Mouse (Mus musculus) spleen, postnatal 36 days (tissue): ENCODE results near the gene Ankrd31.
A peak's percentile ranks its signal among the peaks of the same experiment; 100 is the strongest.
"Not testable (repeated sequence)": the region's sequence is repeated elsewhere in the genome, so short reads cannot be mapped to it uniquely, and the experiment has no call there.

ENCODE experiments used
- DNase-seq, 2 experiments: peaks; one replicate each; pipeline ENCODE4 v3.0.0; 2022; ENCODE audit warnings: low spot score in 2 of 2, mixed read lengths in 1 of 2

The Ankrd31 gene

DNA sequence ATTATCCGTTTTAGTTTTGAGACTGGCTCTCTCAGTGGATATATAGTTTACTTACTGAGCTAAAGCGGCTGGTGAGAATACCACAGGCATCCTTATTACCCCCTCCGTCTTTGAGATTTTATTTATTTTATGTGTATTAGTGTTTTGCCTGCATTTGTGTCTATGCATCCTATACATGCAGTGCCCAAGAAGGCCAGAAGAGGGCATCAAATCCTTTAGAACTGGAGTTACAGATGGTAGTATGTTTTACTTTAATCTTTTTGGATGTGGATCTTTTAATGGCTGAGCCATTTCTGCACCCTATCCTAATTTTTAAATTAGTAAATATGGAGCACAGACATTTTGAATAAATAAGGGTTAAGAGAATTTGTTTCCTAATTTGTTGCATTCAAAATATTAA, 107.1 kb downstream of the Ankrd31 start:
- DNase-seq = peak; percentile 2 to 10

DNA sequence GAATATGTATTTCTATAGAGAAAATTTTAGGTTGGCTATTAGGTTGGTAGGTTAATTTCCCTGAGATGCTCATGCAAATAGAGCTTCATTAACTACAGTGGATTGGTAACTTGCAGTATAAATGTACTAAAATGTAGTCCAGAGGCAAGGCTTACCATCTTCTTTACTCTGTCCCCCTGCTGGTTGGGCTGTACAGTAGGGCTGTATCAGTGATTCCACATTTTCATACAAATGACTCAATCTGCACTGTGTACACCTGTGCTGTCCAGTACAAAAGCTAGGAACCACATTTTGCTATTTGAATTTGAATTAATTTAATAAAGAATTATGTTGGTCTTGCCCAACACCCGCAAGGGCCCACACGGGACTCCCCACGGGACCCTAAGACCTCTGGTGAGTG, 111.1 kb downstream of the Ankrd31 start:
- DNase-seq = no peak

DNA sequence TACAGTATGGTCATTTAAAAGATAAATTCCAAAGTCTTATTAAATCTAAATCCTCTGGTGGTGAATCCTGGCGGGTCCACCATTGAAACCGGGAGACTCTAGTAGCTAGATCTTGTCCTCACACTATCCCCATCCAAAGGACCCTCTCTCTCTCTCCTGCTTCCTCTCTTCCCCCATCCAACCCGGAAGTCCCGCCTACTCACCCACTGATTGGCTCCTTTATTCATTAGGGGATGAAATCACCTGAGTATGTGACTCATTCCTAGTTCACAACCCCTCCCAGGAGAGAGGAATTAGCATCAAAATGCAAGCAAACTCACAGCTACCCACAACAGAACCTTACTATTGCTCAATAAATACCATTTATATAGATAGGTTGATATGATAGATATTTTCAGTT, 122.7 kb downstream of the Ankrd31 start:
- no peak for DNase-seq

- no peak for DNase-seq
These were observed 126.0 kb downstream of the Ankrd31 start for GRCm38 (mm10) chr13:96874071-96874470.

DNA sequence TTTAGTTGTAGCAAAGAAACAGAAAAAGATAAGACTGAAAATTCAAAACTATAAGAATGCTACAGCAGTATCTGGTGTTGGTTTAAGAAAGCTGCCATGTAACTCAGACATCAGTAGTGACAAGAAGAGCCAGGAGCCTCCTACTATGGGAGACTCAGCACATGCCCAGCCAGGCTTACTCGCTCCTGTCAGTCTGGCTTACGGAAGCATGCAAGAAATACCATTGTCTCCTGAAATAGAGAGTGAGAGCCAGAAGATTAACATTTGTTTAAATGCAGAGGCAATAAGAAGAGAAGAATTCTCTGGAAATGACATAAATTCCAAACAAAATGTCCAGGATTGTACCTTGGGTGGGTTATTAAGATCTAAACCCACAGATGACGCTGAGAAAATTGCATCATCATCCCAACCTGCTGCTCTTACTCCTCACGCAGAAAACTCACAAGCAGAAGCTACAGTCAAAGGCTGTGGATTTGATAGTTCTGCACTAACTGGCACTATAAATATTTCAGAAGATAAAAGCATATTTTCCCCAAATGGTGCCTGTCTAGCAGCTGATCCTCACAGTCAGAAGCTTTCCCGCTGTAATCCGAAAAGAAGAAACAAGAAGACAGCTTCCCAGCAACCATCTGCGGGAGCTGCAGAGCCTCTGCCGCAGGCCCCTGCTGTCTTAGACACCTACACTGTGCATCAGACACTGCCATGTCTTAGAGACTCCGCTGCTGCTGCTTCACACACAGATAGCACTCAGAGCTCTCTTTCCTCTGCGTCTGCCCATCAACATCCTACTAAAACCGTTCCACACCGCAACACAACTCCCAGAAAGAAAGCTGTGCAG, 130.4 kb downstream of the Ankrd31 start:
- DNase-seq = no peak

DNA sequence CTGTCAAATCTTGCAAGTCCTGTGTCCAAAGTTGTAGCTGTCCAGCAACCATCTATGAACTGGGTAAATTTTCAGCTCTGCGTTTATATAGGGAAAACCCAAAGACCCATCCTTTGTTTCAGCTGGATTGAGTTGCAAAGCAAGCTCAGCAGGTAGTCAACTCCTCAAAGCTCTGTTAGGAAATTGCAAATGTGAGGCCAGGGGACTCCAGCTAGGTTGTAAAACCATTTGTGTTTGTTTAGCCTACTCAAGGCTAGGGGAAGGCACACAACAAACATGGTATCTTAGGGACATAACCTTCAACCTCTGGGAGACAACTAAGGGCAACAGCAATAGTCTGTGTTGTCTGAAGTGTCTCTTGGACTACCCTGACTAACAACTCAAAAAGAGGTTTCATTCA, 136.5 kb downstream of the Ankrd31 start:
- no peak for DNase-seq

GRCm38 (mm10) chr13:96889985-96890384, 141.9 kb downstream of the Ankrd31 start:
- DNase-seq = no peak

- DNase-seq = no peak
These were observed 147.1 kb downstream of the Ankrd31 start for GRCm38 (mm10) chr13:96895144-96895543.

- no peak for DNase-seq
These were observed 158.6 kb downstream of the Ankrd31 start for GRCm38 (mm10) chr13:96906717-96907116.

GRCm38 (mm10) chr13:96911202-96911601, 163.1 kb downstream of the Ankrd31 start:
- no peak for DNase-seq

- DNase-seq = not testable (repeated sequence)
These were observed 175.1 kb downstream of the Ankrd31 start for GRCm38 (mm10) chr13:96923134-96923533.

DNA sequence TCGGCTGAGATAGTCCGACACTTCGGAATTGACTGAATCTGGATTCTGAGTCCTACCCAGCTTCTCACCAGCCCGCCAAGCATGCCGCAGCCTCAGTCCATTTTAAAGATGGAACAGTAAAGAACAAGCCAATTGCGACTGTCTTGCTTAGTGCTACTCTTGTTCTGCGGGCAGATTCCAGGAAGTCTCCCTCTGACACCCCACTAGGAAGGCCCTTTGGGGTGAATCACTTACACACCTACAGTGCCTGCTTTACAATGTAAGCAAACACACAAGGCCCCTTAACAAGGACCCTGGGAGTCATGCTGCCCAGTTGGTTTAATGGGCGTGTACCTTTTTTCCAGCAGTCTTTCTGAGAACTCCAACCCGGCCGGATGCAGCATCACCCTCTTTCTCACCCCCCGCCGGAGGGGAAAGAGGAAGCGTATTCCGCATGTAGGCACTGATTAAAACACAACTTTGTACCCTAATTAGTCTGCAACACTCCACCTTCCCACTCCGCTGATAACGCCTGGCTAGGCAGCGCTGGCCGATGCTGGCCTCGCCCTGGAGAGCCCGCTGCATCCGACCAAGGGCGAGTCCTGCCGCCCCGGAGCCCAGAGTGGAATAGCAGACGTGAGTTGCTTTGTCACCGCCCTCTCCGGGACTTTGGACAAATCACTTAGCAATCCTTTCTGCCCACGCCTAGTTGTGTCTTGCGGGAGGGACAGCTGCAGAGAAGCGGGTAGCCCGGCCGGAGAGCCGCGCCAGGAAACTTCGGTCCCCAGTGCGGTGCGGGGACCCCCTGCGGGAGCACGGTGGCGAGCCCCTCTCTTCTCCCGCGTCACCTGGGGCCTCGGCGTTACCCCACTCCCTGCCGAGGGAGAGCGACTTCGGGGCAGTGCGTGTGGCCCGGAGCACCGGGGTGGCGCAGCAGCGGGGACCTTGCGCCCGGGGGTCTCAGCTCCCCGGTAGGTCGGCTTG, 176.2 kb downstream of the Ankrd31 start, which contains the start of gene Gcnt4:
Gcnt4 (plus strand) TSS at position 691 of the 963 bp plus-strand sequence.
- DNase-seq = peak in 1 of 2 experiments; percentile 8

DNA sequence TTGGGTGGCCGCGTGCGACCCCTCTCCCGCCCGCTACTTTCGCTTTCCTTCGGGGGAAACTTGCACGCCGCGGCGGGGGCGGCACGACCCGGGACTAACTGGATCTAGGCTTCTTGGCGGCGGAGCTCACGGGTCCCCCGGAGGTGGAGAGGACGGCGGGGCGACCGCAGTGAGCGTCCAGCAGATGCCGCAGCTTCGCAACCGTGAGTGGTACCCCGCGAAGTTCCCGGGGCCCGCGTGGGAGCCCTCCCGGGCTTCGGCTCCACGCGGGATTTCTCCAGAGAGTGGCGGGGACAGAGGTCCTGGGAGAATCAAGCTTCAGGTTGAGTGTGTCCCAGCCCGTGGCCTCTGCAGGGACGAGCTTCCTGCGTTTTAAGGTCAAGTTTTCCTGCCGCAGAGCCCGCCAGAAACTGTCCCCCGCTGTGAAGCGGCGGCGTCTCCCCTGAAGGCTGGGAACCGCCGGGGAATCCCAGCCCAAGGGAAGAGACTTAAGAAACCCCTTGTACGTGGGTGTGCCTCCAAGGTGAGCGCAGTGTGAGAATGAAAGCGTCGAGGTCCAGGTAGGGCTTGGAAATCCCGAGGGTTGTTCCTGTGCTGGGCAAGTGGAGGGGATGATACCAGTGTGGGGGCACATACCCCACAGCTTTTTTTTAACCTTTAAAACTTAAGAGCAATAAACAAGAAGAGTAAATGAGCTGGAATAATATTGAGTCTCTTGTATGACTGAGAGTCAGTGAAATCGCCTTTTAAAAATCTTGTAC, 177.1 kb downstream of the Ankrd31 start:
- no peak for DNase-seq

- DNase-seq = no peak
These were observed 178.1 kb downstream of the Ankrd31 start for GRCm38 (mm10) chr13:96925991-96926725.

GRCm38 (mm10) chr13:96927781-96928180, 179.7 kb downstream of the Ankrd31 start:
- no peak for DNase-seq

GRCm38 (mm10) chr13:96928432-96929039, 180.5 kb downstream of the Ankrd31 start:
- DNase-seq = no peak

- no peak for DNase-seq
These were observed 184.7 kb downstream of the Ankrd31 start for GRCm38 (mm10) chr13:96932745-96933144.

DNA sequence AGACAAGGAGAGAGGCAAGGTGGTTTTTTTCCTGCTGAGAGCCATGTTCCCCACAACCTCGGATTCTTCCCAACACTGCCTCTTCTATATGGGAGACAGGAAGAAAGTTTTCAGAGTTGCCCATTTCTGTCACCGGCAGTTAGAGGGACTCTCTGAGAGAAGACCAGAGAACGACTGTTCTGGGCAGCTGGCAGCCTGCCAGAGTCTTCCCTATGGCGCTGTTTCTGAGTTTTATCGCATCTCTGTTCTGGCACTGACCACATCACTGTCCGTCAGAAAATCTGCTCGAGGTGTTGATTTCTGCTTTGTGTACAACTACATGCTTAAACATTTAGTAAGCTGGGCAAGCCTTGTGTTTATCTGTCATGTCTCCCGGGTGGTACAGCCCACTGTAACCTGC, 185.3 kb downstream of the Ankrd31 start:
- no peak for DNase-seq

- no peak for DNase-seq
These were observed 188.2 kb downstream of the Ankrd31 start for GRCm38 (mm10) chr13:96936173-96936777.

DNA sequence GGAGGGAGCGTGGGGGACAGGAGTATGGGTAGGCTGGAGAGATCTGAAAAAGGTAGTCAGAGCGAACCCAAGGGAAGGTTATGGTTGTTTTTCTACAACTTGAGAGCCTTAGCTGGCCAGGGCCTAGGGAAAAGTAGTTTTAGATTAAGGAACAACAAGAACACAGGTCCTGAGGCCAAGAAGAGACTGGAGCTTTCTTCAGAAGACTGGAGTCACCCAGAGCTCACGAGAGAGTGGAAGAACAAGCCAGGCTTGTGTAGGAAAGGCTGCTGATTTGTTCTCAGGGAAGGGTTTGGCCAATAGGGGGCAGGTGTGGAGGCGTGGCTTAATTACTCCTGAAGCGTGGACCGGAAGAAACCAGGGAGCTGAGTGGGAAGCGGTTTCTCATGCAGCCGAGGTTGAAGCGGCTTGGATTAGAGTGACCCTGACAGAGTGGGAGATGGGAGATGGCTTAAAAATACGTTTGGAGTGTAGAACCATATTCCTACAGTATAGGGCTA, 189.0 kb downstream of the Ankrd31 start:
- DNase-seq = no peak
